Mouse (Mus musculus) bone marrow, adult 2 months (tissue): ENCODE measurements around the gene Gm17657.

ENCODE experiments used
- CTCF ChIP-seq: fragments of 200-500 bp; IDR thresholded peaks from 2 replicates; pipeline ENCODE4 v1.5.1; 2011; ENCODE audit warnings: low read length, control low read depth; ENCODE audit not compliant: control insufficient read depth, insufficient read depth
- POLR2A ChIP-seq: fragments of 200-500 bp; IDR thresholded peaks from 2 replicates; pipeline ENCODE4 v1.6.1; 2011; ENCODE audit warnings: low read depth, mild to moderate bottlenecking, control low read depth, low read length, borderline replicate concordance; ENCODE audit not compliant: control insufficient read depth

- no peak for TF ChIP-seq POLR2A
- TF ChIP-seq CTCF = no peak
Measured at GRCm38 (mm10) chr17:29554176-29554575, 4.7 kb upstream of the Gm17657 start.
